Mouse (Mus musculus): ENCODE data around the gene Lmo4.

- no peak for TF ChIP-seq POLR2A (IDR thresholded peaks at IDR 0.05; ENCODE audit: borderline replicate concordance, low read depth, low read length)
- TF ChIP-seq CTCF (IDR thresholded peaks at IDR 0.05; ENCODE audit: low read depth, low read length), result no peak
These were observed 27.5 kb upstream of the Lmo4 start for GRCm38 (mm10) chr3:144232347-144233008.
